Mouse (Mus musculus) embryonic facial prominence, embryonic 15.5 days (tissue): ENCODE measurements around the gene Pla2g5. TPM values are rescaled to one million over a fixed set of nuclear protein-coding genes. Genes with fewer than 3 reads are reported as not detected.
"Not testable (repeated sequence)": the region's sequence is repeated elsewhere in the genome, so short reads cannot be mapped to it uniquely, and the experiment has no call there.

Experiments
- ATAC-seq: fragments of 200-750 bp; cut with Nextera tagmentation; 2 replicates; pipeline ENCODE4 v1.8.0; 2017; ENCODE audit warnings: low read depth, moderate TSS enrichment; ENCODE audit not compliant: insufficient number of reproducible peaks, low FRiP score, low TSS enrichment
- H3K27ac ChIP-seq: fragments of 300-500 bp; sonication (generic); replicated peaks from 2 replicates; pipeline ENCODE4 v1.5.1; 2015; ENCODE audit warnings: mild to moderate bottlenecking, inconsistent platforms
- H3K27me3 ChIP-seq: fragments of 300-500 bp; sonication (generic); 2 replicates; pipeline ENCODE4 v1.6.1; 2015; ENCODE audit warnings: inconsistent platforms
- H3K36me3 ChIP-seq: fragments of 300-500 bp; sonication (generic); 2 replicates; pipeline ENCODE4 v1.6.1; 2015; ENCODE audit warnings: mild to moderate bottlenecking, inconsistent platforms
- H3K4me1 ChIP-seq: fragments of 300-500 bp; sonication (generic); 2 replicates; pipeline ENCODE4 v1.6.1; 2015; ENCODE audit warnings: inconsistent platforms
- H3K4me2 ChIP-seq: fragments of 300-500 bp; sonication (generic); replicated peaks from 2 replicates; pipeline ENCODE4 v1.6.1; 2015; ENCODE audit warnings: mild to moderate bottlenecking, inconsistent platforms
- H3K4me3 ChIP-seq: fragments of 300-500 bp; sonication (generic); replicated peaks from 2 replicates; pipeline ENCODE4 v1.5.1; 2015; ENCODE audit warnings: mild to moderate bottlenecking, inconsistent platforms
- H3K9ac ChIP-seq: fragments of 300-500 bp; sonication (generic); 2 replicates; pipeline ENCODE4 v1.6.1; 2015; ENCODE audit warnings: inconsistent platforms
- H3K9me3 ChIP-seq: fragments of 300-500 bp; sonication (generic); replicated peaks from 2 replicates; pipeline ENCODE4 v1.6.1; 2016; ENCODE audit warnings: inconsistent platforms
- WGBS: fragments of 180-500 bp; shearing (Covaris S2); methylation state at CpG from one replicate; pipeline ENCODE4 v1.1.7; 2015; 5-methylcytosine and 5-hydroxymethylcytosine counted together
- polyA plus RNA-seq: library from polyadenylated mRNA; unstranded; fragments of >200 nt; fragmentation: Nextera tagmentation; extraction: Ambion mirVana; gene quantifications from 2 replicates; pipeline ENCODE4 v1.2.1, GENCODE M21; 2015

The Pla2g5 gene
- polyA plus RNA-seq, 1 experiment from 2014 or later: 3.5 TPM

GRCm38 (mm10) chr4:138878783-138879182 lies 15.5 kb upstream of the Pla2g5 start:
- no peak for ATAC-seq
- Histone ChIP-seq H3K27ac (no peak overlapping the region), H3K4me1 (peaks cover 6% of the 10 kb centered on the region), H3K36me3 (no peaks in the 10 kb centered on the region), H3K9ac (no peak overlapping the region), H3K4me3 (no peak overlapping the region), H3K27me3 (no peaks in the 10 kb centered on the region), H3K4me2 (no peak overlapping the region), H3K9me3 (no peaks in the 10 kb centered on the region)
- WGBS: 58% methylated on average over 8 of the region's 8 CpGs

- no peaks in the 10 kb centered on the region for H3K9me3 ChIP-seq
- H3K36me3 ChIP-seq: no peaks in the 10 kb centered on the region
- 76% methylated on average over 4 of the region's 4 CpGs for WGBS
- no peak for ATAC-seq
- H3K9ac ChIP-seq: no peak within 1 kb of the TSS
- H3K27ac ChIP-seq: no peak within 1 kb of the TSS
- H3K4me2 ChIP-seq: no peak within 1 kb of the TSS
- no peak within 1 kb of the TSS for H3K4me3 ChIP-seq
- H3K4me1 ChIP-seq: peaks cover 6% of the 10 kb centered on the region
- H3K27me3 ChIP-seq: no peaks in the 10 kb centered on the region
Observed at GRCm38 (mm10) chr4:138877731-138878130, 14.4 kb upstream of the Pla2g5 start, which contains the start of gene Pla2g2e. Gene Pla2g2e, plus strand, starts transcription at chr4:138877942.

DNA sequence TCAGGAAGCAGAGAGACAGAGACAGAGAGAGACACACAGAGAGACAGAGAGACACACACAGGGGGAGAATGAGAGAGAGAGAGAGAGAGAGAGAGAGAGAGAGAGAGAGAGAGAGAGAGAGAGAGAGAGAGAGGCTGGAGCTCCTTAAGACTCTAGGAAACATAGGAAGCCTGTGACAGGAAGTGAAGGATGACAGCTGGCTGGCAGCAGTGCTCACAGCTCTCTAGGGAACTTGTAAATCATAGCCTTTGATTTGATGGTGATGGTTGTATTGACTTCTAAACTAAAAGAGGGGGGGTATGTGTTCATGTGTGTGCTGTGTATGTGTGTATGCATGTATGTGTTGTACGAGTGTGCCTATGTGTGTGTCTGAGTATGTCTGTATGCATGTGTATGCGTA lies 12.7 kb upstream of the Pla2g5 start:
- no peak overlapping the region for H3K4me2 ChIP-seq
- no peak overlapping the region for H3K27ac ChIP-seq
- no peaks in the 10 kb centered on the region for H3K36me3 ChIP-seq
- H3K4me1 ChIP-seq: no peaks in the 10 kb centered on the region
- H3K9ac ChIP-seq: no peak overlapping the region
- no peaks in the 10 kb centered on the region for H3K27me3 ChIP-seq
- no peaks in the 10 kb centered on the region for H3K9me3 ChIP-seq
- no peak overlapping the region for H3K4me3 ChIP-seq
- WGBS: 87% methylated on average over 2 of the region's 2 CpGs
- no peak for ATAC-seq

GRCm38 (mm10) chr4:138875275-138875674 lies 12.0 kb upstream of the Pla2g5 start:
- H3K4me2 ChIP-seq, ATAC-seq, H3K9ac ChIP-seq, H3K4me3 ChIP-seq, H3K9me3 ChIP-seq, H3K4me1 ChIP-seq, H3K27ac ChIP-seq, H3K36me3 ChIP-seq, H3K27me3 ChIP-seq: not testable (repeated sequence)
- WGBS: 72% methylated on average over 2 of the region's 2 CpGs

DNA sequence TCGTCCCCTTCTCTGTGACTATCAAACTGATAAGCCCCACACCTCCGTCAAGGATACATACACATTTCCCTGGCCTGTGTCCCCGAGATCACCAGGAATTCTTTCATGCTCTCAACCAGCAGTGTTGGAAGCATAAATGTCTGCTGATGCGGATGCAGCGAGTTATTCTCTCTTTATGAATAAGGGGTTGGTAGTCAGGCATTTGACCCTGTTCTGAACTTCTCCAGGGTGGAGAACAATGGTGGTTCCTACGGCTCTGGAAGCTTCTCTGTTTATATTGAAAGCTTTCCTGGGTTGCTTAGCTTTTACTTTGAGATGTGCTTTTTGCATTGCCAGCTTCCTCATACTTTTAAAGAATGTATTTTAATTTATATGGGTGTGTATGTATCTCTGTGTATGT lies 10.6 kb upstream of the Pla2g5 start, which contains the start of gene Gm13030:
TSS of gene Gm13030 (minus strand) at position 101 of the 400 bp plus-strand sequence.
- Histone ChIP-seq H3K27me3 (no peaks in the 10 kb centered on the region), H3K9me3 (no peaks in the 10 kb centered on the region), H3K4me3 (no peak within 1 kb of the TSS), H3K4me2 (no peak within 1 kb of the TSS), H3K9ac (no peak within 1 kb of the TSS), H3K4me1 (no peaks in the 10 kb centered on the region), H3K36me3 (no peaks in the 10 kb centered on the region), H3K27ac (no peak within 1 kb of the TSS)
- ATAC-seq: no peak
- WGBS: 87% methylated on average over 6 of the region's 6 CpGs

DNA sequence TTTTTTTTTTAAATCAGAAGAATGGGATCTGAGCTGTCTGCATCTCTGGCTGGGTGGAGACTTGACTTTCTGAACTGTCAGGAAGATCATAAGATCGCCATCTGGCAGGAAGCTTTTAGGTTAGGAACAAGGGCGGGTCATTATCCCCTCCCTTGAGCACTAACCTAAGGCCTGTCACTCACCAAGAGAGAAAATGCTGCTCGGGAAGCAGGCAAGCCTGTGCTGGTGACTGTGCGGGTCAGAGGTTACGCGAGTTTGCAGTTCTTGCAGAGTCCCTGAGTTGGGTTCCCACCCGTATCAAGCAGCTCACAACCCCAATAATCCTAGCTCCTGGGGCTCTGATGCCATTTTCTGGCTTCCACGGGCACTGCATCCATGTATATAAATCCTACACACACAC lies 5.4 kb upstream of the Pla2g5 start:
- H3K27me3 ChIP-seq: no peaks in the 10 kb centered on the region
- H3K4me3 ChIP-seq: no peak overlapping the region
- no peak for ATAC-seq
- H3K36me3 ChIP-seq: no peaks in the 10 kb centered on the region
- H3K9ac ChIP-seq: no peak overlapping the region
- H3K9me3 ChIP-seq: no peaks in the 10 kb centered on the region
- H3K27ac ChIP-seq: no peak overlapping the region
- no peak overlapping the region for H3K4me2 ChIP-seq
- 37% methylated on average over 8 of the region's 8 CpGs for WGBS
- no peaks in the 10 kb centered on the region for H3K4me1 ChIP-seq

GRCm38 (mm10) chr4:138866413-138866812 lies 3.1 kb upstream of the Pla2g5 start:
- Histone ChIP-seq H3K4me1 (no peaks in the 10 kb centered on the region), H3K36me3 (no peaks in the 10 kb centered on the region), H3K27ac (no peak overlapping the region), H3K9ac (no peak overlapping the region), H3K4me2 (no peak overlapping the region), H3K4me3 (no peak overlapping the region), H3K9me3 (no peaks in the 10 kb centered on the region), H3K27me3 (no peaks in the 10 kb centered on the region)
- no peak for ATAC-seq
- 11% methylated on average over 7 of the region's 7 CpGs for WGBS

DNA sequence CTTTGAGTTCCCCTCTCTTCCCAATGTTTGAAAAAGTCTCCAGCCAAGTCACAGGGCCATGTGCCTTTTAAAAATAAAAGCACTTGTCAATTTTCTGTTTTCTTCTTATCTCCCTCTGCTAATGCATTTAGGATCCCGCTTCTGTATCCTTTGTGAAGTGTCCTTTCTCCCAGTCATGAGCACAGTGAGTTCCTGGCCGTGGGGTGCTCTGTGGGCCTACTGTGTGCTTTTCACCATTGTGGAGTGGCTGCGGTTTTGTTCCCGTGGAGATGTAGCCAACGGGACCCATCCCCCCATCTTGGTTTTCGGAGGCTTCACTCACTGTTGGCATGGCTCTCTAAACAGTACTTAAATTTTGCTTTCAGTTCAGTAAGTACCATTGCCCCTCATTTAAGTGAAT lies 2.7 kb upstream of the Pla2g5 start:
- Histone ChIP-seq H3K4me3 (no peak overlapping the region), H3K4me2 (no peak overlapping the region), H3K4me1 (no peaks in the 10 kb centered on the region), H3K27ac (no peak overlapping the region), H3K36me3 (no peaks in the 10 kb centered on the region), H3K27me3 (no peaks in the 10 kb centered on the region), H3K9ac (no peak overlapping the region), H3K9me3 (no peaks in the 10 kb centered on the region)
- ATAC-seq: no peak
- WGBS: 69% methylated on average over 6 of the region's 6 CpGs

DNA sequence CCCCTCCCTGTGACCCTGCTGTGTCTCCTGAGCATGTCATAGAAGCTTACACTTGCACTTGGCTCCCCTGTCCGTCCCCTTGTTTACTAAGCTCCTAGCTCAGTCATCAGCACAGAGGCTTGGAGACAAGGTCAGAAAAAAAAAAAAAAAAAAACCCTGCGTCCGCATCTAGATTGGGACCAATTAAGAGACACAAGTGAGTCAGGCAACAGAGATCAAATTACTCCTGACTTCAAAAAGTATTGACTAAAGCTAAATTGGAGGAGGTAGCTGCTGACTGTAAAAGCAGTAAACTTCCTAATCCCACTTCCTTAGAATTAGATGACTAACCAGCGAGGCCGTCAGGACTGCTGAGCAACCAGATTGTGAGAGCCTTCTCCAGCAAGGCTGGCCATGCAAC lies 1.8 kb upstream of the Pla2g5 start:
- Histone ChIP-seq H3K36me3 (no peaks in the 10 kb centered on the region), H3K4me2 (no peak overlapping the region), H3K4me3 (no peak overlapping the region), H3K27ac (no peak overlapping the region), H3K9me3 (no peaks in the 10 kb centered on the region), H3K4me1 (no peaks in the 10 kb centered on the region), H3K27me3 (no peaks in the 10 kb centered on the region), H3K9ac (no peak overlapping the region)
- 16% methylated on average over 5 of the region's 5 CpGs for WGBS
- no peak for ATAC-seq

DNA sequence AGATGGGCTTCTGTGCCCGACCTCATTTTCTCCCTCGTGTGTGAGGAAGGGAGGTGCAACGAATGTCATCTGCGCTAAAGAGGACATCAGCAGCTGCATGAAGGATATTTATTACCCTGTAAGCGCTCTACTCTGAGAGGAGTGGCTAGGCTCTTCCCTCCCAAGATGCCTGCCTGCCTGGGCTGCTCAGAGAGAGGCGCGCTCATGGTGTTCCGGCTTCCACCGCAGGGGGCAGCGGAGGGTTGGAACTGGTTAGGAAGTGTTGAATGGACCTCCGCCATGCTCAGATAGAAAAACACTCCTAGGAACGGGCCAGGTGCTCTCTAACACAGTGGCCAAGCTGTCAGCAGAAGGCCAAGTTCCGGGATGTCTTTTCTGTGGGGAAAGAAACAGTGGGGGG lies 3.6 kb downstream of the Pla2g5 start:
- no peak for ATAC-seq
- no peaks in the 10 kb centered on the region; the same call in 1 of the 2 replicates for H3K27me3 ChIP-seq
- 4% methylated on average over 13 of the region's 13 CpGs for WGBS
- 0 out of 2 replicates have a peak overlapping the region, but pooled peaks have one; percentile 17 for H3K4me3 ChIP-seq
- no peak overlapping the region for H3K9ac ChIP-seq
- no peaks in the 10 kb centered on the region for H3K36me3 ChIP-seq
- H3K4me1 ChIP-seq: no peaks in the 10 kb centered on the region
- peak overlapping the region; percentile 34 for H3K4me2 ChIP-seq
- H3K9me3 ChIP-seq: no peaks in the 10 kb centered on the region
- H3K27ac ChIP-seq: no peak overlapping the region

- no peaks in the 10 kb centered on the region; the same call in 1 of the 2 replicates for H3K27me3 ChIP-seq
- no peak for ATAC-seq
Observed at GRCm38 (mm10) chr4:138859245-138859644, 4.0 kb downstream of the Pla2g5 start.

DNA sequence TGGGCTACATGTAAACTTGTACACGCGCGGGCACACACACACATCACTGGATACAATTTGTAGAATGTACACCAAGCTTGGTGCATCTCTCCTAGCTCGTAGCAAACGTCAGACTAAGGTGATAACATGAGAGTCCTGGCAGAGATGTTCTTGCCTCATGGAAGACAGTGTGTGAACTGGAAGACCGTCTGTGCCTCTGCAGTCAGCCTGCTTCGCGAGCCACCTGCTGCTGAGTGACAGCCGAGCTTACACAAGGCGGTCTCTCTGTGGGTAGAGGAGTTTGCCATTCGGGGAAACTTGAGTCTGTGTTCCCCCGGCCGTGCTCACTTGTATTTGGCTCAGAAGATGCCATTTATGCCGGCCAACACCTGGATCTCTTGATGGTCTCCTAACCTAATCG lies 4.8 kb downstream of the Pla2g5 start:
- WGBS: 76% methylated on average over 15 of the region's 15 CpGs

More at GRCm38 (mm10) chr4:138859245-138859644, 4.0 kb downstream of the Pla2g5 start:
- no peaks in the 10 kb centered on the region for H3K36me3 ChIP-seq
- H3K9me3 ChIP-seq: no peaks in the 10 kb centered on the region
- peak overlapping the region; percentile 34 for H3K4me2 ChIP-seq
- WGBS: 16% methylated on average over 9 of the region's 9 CpGs
- no peak overlapping the region for H3K9ac ChIP-seq
- no peaks in the 10 kb centered on the region for H3K4me1 ChIP-seq
- no peak overlapping the region for H3K27ac ChIP-seq
- 0 out of 2 replicates have a peak overlapping the region, but pooled peaks have one; percentile 17 for H3K4me3 ChIP-seq

More for the DNA sequence above, 4.8 kb downstream of the Pla2g5 start:
- no peak for ATAC-seq
- Histone ChIP-seq H3K27ac (no peak overlapping the region), H3K9ac (no peak overlapping the region), H3K4me3 (no peak overlapping the region), H3K27me3 (no peaks in the 10 kb centered on the region; the same call in 1 of the 2 replicates), H3K4me1 (no peaks in the 10 kb centered on the region), H3K9me3 (no peaks in the 10 kb centered on the region), H3K36me3 (no peaks in the 10 kb centered on the region), H3K4me2 (no peak overlapping the region)
